Mouse (Mus musculus): Measurements from ENCODE around the gene Vmn1r1.
"Not testable (repeated sequence)": the region's sequence is repeated elsewhere in the genome, so short reads cannot be mapped to it uniquely, and the experiment has no call there.

The Vmn1r1 gene

GRCm38 (mm10) chr1:182164386-182164785 is at the start of gene Vmn1r1:
Gene Vmn1r1 (minus strand): TSS chr1:182164486.
- DNase-seq, result no peak

GRCm38 (mm10) chr1:182210322-182210721 is 46.0 kb upstream of the Vmn1r1 start:
- DNase-seq, result no peak

GRCm38 (mm10) chr1:182192581-182192980 is 28.3 kb upstream of the Vmn1r1 start:
- DNase-seq, result no peak

GRCm38 (mm10) chr1:182191816-182192545 is 27.7 kb upstream of the Vmn1r1 start:
- DNase-seq, result no peak

- no peak for DNase-seq
Observed at GRCm38 (mm10) chr1:182191181-182191580, 26.9 kb upstream of the Vmn1r1 start.

GRCm38 (mm10) chr1:182189669-182190440 is 25.6 kb upstream of the Vmn1r1 start:
- DNase-seq, result no peak

- DNase-seq, result not testable (repeated sequence)
Observed at GRCm38 (mm10) chr1:182182449-182182848, 18.2 kb upstream of the Vmn1r1 start.

GRCm38 (mm10) chr1:182181456-182182305 is 17.4 kb upstream of the Vmn1r1 start:
- DNase-seq, result no peak

GRCm38 (mm10) chr1:182176985-182177384 is 12.7 kb upstream of the Vmn1r1 start:
- DNase-seq, result not testable (repeated sequence)

GRCm38 (mm10) chr1:182170206-182170605 is 5.9 kb upstream of the Vmn1r1 start:
- not testable (repeated sequence) for DNase-seq

GRCm38 (mm10) chr1:182162951-182163350 is 1.3 kb downstream of the Vmn1r1 start:
- no peak for DNase-seq

- no peak for DNase-seq
Observed at GRCm38 (mm10) chr1:182159575-182159974, 4.7 kb downstream of the Vmn1r1 start.

GRCm38 (mm10) chr1:182157734-182158133 is 6.6 kb downstream of the Vmn1r1 start:
- no peak for DNase-seq

- DNase-seq, result no peak
Observed at GRCm38 (mm10) chr1:182149966-182150365, 14.3 kb downstream of the Vmn1r1 start.

- DNase-seq, result no peak
Observed at GRCm38 (mm10) chr1:182148864-182149514, 15.3 kb downstream of the Vmn1r1 start.

GRCm38 (mm10) chr1:182145546-182145945 is 18.7 kb downstream of the Vmn1r1 start:
- DNase-seq, result no peak

- no peak for DNase-seq
Observed at GRCm38 (mm10) chr1:182143288-182143687, 21.0 kb downstream of the Vmn1r1 start.

GRCm38 (mm10) chr1:182142725-182143124 is 21.6 kb downstream of the Vmn1r1 start:
- no peak for DNase-seq

- DNase-seq, result peak; percentile 83 to 89
Observed at GRCm38 (mm10) chr1:182140370-182140769, 23.9 kb downstream of the Vmn1r1 start.

GRCm38 (mm10) chr1:182139937-182140336 is 24.3 kb downstream of the Vmn1r1 start:
- DNase-seq, result no peak

GRCm38 (mm10) chr1:182138172-182138571 is 26.1 kb downstream of the Vmn1r1 start:
- DNase-seq, result no peak

Measured in cerebellum, adult 18-20 months (tissue).